Mouse (Mus musculus) naive thymus-derived CD4-positive, alpha-beta T cell, adult 2 months (primary cell): ENCODE data around the gene Rapgef5.

Source experiments
- DNase-seq: peaks from one replicate; pipeline ENCODE4 v3.0.0-alpha.2; 2011; ENCODE audit warnings: low read depth

Gene Rapgef5

DNA sequence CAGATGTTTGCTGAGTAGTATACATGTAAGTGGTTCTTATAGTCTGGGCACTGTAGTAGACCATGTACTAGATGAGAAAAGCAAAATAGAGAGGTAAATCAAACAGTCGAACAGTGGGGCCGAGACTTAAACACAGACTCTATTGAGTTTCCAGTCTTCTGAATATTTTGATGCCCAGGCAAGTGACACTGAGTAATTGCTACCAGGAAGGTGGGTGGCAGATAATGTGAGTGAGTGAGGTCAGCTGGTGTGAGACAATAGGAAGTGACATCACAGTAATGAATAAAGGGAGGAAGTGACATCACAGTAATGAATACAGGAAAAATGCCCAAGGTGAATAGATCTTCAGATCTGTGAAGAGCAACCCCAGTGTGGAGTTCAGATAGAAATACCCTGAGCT, at the start of gene Rapgef5:
TSS of gene Rapgef5 (plus strand) at position 301 of the 400 bp plus-strand sequence.
- DNase-seq = no peak

GRCm38 (mm10) chr12:117468329-117468728, 48.0 kb upstream of the Rapgef5 start:
- no peak for DNase-seq

GRCm38 (mm10) chr12:117479014-117479413, 37.3 kb upstream of the Rapgef5 start:
- no peak for DNase-seq

DNA sequence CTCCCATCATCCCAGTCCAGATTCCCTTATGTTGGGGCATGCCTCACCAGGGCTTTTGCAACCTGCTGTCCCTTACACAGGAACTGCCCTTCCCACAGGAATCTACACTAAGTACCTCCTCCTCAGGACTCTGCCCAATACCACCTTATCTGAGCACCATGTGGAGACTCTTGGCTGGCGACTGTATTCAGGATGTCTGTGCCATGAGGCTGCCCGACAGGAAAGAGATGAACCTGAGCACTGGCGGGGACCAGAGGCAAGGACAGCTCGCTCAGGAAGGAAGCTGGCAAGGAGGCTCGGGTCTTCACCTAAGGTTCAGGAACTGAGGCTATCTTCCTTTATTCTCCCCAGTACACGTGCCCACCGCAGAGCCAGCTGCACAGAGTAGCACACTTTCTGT, 36.6 kb upstream of the Rapgef5 start:
- no peak for DNase-seq

- no peak for DNase-seq
Measured at GRCm38 (mm10) chr12:117480958-117481357, 35.3 kb upstream of the Rapgef5 start.

DNA sequence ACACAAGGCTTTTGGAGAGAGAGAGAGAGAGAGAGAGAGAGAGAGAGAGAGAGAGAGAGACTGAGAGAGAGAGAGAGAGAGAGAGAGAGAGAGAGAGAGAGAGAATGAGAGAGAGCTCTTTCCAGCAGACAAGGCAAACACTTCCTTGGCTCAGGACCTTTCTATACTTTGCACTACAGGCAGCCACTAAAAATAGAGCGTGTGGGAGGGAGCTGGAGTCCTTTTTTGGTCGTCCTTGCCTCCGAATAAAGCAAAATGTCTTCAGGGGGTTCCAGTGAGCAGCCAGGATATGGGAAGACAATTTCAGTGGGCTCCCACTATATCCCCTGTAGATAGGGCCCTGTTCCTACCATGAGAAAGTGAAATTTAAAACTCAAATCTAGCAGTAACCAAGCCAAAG, 33.6 kb upstream of the Rapgef5 start:
- no peak for DNase-seq

GRCm38 (mm10) chr12:117486118-117487057, 29.9 kb upstream of the Rapgef5 start:
- DNase-seq = no peak

GRCm38 (mm10) chr12:117496501-117497176, 19.6 kb upstream of the Rapgef5 start:
- no peak for DNase-seq

DNA sequence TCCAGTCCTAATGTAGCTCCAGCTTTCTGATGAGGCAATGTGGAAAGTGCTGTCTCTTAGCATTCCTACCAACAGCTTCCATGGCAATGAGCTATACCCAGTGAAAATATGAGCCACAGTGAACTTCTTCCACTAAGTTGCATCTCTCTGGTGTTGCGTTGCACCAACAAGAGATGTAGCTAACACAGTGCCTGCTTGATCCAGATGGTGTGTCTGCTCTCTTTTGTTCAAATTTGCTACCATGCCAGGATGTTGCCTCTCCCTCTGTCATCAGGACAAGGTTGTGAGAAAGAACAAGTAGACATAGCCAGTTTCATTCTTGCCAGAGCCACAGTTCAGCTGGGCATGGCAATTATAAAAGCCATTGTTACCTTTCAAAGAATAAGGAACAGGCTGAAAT, 18.9 kb upstream of the Rapgef5 start:
- no peak for DNase-seq

DNA sequence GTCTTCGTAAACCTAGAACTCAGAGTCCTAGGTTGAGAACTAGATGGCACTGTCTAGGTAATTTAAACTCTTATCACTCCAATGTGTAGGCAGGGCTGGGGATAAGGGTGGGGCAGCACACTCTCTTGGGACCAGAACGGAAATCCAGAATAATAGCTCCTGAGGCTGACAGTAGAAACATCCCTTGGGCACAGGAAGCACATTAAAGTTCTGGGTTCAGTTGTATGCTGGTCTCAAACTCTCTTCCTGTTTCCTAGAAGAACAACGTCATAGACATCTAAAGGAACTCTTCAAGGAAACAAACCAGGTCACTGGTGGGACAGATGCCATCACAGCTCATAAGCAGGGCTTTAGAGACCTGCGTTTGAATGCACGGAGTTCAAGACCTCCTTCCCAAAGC, 17.0 kb upstream of the Rapgef5 start:
- DNase-seq = no peak

DNA sequence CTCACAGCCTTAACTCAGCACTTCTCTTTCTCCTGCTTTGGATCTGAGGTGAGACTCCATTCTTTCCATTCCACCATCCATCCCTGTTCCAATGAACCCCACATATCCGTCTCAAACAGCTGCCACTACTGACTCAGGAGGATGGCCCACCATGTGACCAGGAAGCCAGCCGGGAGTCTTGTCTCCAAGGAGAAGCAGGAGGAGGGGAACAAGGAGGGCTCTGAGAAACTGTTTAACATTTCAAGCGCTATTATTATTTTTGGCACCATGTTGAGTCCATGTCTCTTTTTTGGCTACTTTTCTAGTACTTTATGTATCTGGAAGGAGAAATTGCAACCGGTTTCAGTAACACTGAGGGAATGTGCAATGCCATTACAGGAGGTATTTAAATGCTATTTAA, 15.1 kb upstream of the Rapgef5 start:
- no peak for DNase-seq

DNA sequence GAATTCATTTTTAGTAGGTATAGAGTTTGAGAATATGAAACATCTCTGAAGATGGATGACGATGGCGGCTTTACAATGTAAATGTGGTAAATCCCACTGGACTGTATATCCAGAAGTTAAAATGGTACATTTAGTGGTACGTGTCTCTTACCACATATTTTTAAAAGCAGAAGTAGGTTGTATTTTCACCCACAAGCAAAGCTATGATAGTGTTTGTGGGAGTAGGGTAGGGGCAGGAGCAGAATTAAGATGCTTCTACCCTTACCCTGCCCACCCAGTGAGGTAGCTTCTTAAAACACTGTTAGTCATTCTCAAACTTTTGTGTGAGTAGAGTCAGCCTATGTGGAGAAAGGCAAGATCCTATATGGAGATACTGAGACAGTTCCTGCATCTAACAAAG, 13.4 kb upstream of the Rapgef5 start:
- DNase-seq = no peak

- no peak for DNase-seq
Measured at GRCm38 (mm10) chr12:117505163-117505562, 11.1 kb upstream of the Rapgef5 start.

DNA sequence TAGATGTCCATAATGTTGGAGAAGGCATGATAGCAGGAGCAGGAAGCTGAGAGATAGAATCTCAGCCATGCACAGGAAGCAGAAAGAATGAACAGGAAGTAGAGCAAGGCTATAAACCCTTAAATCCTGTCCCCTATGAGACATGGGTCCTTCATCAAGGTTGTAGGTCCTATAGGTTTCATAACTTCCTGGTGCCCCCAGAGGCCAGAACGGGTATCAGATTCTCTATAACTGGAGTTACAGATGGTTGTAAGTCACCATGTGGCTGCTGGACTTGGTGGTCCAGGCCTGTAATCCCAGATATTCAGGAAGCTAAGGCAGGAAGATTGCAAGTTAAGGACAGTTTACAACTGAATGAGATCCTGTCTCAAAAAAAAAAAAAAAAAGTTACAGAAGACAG, 8.5 kb upstream of the Rapgef5 start:
- DNase-seq = no peak

DNA sequence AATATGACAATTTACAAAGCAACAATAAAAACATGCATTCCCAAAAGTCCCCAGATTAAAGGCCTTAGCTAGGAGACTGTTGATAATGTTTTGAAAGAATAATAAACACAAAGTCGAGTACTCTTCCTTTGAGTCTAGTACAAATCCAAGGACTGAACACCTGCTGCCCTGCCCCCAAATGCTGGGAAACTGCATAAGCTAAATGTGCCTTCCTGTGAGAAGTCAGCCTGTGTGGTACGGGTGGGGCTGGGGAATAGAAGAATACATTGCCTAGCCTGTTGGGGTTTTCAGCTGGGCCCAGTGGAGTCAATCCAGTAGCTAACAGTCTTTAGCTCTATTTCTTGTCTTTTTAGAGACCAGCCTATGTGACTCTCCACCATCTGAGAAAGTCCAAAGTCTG, 6.4 kb upstream of the Rapgef5 start:
- no peak for DNase-seq

GRCm38 (mm10) chr12:117512468-117512867, 3.8 kb upstream of the Rapgef5 start:
- no peak for DNase-seq

DNA sequence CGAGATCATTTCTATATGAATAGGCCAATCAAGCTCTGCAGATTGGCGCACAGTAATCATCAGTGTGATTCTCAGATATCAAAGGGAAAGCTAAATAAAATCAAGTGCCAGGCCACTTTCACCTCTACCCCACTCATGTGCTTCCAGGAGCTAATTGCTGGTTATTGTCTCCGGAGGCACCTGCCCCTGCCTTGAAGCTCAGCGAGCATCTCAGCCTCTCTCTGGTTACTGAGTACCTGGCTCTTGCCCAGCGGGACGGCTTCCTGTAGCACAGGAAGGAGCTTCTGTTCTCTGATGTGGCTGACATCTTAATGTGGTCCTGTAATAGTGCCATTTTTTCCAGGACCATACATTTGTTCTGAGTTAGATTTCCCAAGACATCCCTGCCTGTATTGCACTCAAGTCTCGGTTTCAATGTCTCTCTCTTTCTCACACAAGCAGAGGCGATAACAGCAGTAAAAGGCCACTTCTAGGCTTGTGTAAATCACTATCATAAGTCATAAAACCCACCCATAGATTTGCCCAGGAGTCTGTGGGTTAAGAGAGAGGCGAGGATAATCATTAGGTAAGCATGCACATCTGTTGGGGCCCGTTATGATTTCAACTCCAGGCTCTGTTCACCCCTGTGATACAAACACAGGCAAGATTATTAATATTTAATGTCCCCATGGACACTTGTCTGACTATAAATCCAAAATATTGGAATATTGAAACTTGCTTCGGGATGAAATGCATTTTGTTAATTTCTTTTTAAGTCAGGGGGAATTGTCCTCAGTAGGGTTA, 2.9 kb upstream of the Rapgef5 start:
- no peak for DNase-seq

GRCm38 (mm10) chr12:117517275-117517936, 1.1 kb downstream of the Rapgef5 start:
- no peak for DNase-seq

DNA sequence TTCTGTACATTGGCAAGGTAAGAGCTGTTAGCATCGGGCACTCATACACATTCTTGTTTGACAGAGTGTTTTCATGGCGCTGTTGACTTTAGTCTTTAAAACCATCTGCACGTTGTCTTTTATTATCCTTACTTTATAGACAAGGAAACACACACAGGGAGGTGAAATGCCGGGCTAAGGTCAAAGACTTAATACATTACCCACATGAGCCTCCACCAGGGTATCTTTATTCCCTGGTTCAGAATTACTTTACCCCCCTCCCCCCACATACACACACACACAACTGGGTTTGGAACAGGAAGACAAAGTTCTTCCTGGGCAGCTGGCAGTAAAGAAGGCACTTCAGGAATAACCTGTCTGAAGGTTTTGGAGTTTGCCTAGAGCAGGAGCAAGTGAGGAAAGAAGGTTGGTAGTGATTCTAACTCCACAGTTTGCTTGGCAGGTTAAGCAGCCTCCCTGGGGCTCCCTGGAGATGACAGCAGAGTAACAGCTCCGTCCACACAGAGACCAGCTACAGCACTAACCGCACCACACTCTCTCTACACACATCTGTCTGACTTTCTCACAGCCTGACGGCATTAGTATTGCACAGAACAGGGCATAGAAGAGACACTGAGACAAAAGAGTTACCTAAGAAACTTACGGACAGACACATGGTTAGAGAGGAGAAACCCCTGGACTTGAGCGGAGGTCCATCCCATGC, 8.2 kb downstream of the Rapgef5 start:
- DNase-seq = no peak

- DNase-seq = no peak
Measured at GRCm38 (mm10) chr12:117527889-117528288, 11.6 kb downstream of the Rapgef5 start.

DNA sequence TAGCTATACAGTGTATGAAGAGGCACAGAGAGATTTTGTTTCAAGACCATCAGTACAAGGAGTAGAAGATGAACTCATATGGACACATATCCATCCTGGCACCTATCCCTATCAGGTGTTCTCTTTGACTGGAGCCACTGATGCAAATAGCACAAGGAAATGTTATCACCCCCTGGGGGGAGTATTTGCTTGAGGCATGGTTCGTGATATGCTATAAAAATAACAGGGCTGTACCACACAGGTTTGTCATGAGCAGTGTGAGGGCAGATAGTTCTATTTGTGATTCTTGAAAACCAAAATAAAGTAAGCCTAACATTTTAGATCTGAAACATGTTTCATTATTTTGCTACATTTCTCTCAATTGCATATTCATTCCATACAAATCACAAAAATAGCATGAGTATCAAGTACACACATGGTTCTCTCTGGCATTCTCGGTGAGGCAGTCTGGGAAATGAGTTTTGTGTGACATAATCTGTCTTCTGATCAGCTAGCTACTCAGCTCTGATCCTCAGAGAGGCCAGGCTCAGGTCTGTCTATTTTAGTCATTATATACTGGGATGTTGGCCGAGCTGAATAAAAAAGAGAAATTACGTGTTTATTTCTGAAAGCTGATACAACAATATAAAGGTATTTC, 12.3 kb downstream of the Rapgef5 start:
- no peak for DNase-seq
